Mouse (Mus musculus): ENCODE data around the gene Ano3. TPM values are rescaled to one million over a fixed set of nuclear protein-coding genes. Genes with fewer than 3 reads are reported as not detected.

Ano3 gene
- total and polyA plus RNA-seq, 3 experiments, result 0.02 to 0.14 (median 0.03) TPM

- Histone ChIP-seq H3K27me3 (ENCODE audit: control insufficient read depth, insufficient read depth, low read length) (no peaks in the 10 kb centered on the region), H3K79me2 (replicated peaks; ENCODE audit: control insufficient read depth, insufficient read depth, low read length) (no peaks in the 10 kb centered on the region), H3K9ac (ENCODE audit: low read depth, low read length) (no peak overlapping the region), H3K36me3 (ENCODE audit: control insufficient read depth, insufficient read depth, low read length) (no peaks in the 10 kb centered on the region), H3K4me3 (no peak overlapping the region), H3K4me1 (ENCODE audit: control insufficient read depth, insufficient read depth, low read length) (no peaks in the 10 kb centered on the region), H3K27ac (no peak overlapping the region)
- intact Hi-C loops (cut with DNase I), result no loop called here
- no peak for TF ChIP-seq EP300 (IDR thresholded peaks at IDR 0.05; ENCODE audit: insufficient read depth, low read depth, low read length)
- no peak for TF ChIP-seq CTCF (IDR thresholded peaks at IDR 0.05)
- TF ChIP-seq POLR2A (IDR thresholded peaks at IDR 0.05; ENCODE audit: insufficient read depth, low read depth, low read length), result no peak
- WGBS, result 36% methylated on average over 3 of the region's 3 CpGs
- no peak for DNase-seq
Observed at GRCm38 (mm10) chr2:110865584-110865983, 85.1 kb downstream of the Ano3 start.

GRCm38 (mm10) chr2:110863376-110863775 lies 87.3 kb downstream of the Ano3 start:
- TF ChIP-seq CTCF (IDR thresholded peaks at IDR 0.05) (no peak), POLR2A (IDR thresholded peaks at IDR 0.05; ENCODE audit: insufficient read depth, low read depth, low read length) (no peak), EP300 (IDR thresholded peaks at IDR 0.05; ENCODE audit: insufficient read depth, low read depth, low read length) (no peak)
- Histone ChIP-seq H3K27me3 (ENCODE audit: control insufficient read depth, insufficient read depth, low read length) (no peaks in the 10 kb centered on the region), H3K4me3 (no peak overlapping the region), H3K9ac (ENCODE audit: low read depth, low read length) (no peak overlapping the region), H3K36me3 (ENCODE audit: control insufficient read depth, insufficient read depth, low read length) (no peaks in the 10 kb centered on the region), H3K79me2 (replicated peaks; ENCODE audit: control insufficient read depth, insufficient read depth, low read length) (no peaks in the 10 kb centered on the region), H3K27ac (no peak overlapping the region), H3K4me1 (ENCODE audit: control insufficient read depth, insufficient read depth, low read length) (no peaks in the 10 kb centered on the region)
- DNase-seq, result peak in 1 of 2 experiments; percentile 6
- intact Hi-C loops (cut with DNase I), result no loop called here
- 52% methylated on average over 4 of the region's 4 CpGs for WGBS

DNA sequence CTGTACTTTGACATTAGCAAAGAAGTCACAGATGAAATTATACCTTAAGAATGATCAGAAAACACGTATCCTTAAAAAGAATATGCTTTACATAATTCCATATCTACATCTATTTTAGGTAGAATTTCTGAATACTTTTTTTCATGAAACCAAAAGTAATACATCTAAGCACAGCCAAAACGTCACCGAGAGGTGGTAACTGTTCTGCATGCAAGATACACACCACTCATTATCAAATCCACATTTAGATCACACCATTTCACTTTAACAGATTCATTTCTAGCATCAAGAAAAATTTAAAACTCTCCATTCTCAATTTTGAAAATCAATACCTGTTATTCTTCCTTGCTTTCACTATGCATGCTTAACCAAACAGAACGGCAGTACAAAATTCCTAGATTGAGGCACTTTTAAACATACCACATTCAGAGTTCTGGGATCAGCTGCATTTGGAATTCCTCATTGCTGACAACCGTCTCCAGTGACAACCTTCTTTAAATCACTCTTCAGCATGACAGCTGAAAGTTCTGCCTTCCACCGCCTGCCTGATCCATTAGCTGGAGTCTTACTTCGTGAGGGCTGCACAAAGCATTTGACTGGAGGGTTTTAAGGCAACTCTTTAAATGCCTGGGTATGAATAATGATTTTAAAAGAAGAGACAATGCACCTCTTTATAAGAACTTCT lies 111.0 kb downstream of the Ano3 start:
- no peak overlapping the region for H3K27ac ChIP-seq
- H3K36me3 ChIP-seq (ENCODE audit: control insufficient read depth, insufficient read depth, low read length), result no peaks in the 10 kb centered on the region
- no peak overlapping the region for H3K9ac ChIP-seq (ENCODE audit: low read depth, low read length)
- no peaks in the 10 kb centered on the region for H3K79me2 ChIP-seq (replicated peaks; ENCODE audit: control insufficient read depth, insufficient read depth, low read length)
- intact Hi-C loops (cut with DNase I), result no loop called here
- WGBS, result 56% methylated on average over 7 of the region's 7 CpGs
- H3K27me3 ChIP-seq (ENCODE audit: control insufficient read depth, insufficient read depth, low read length), result no peaks in the 10 kb centered on the region
- no peak for DNase-seq
- no peak overlapping the region for H3K4me3 ChIP-seq
- no peaks in the 10 kb centered on the region for H3K4me1 ChIP-seq (ENCODE audit: control insufficient read depth, insufficient read depth, low read length)
- TF ChIP-seq CTCF (IDR thresholded peaks at IDR 0.05) (no peak), POLR2A (IDR thresholded peaks at IDR 0.05; ENCODE audit: insufficient read depth, low read depth, low read length) (no peak), EP300 (IDR thresholded peaks at IDR 0.05; ENCODE audit: insufficient read depth, low read depth, low read length) (no peak)

GRCm38 (mm10) chr2:110816189-110816588 lies 134.5 kb downstream of the Ano3 start:
- TF ChIP-seq CTCF (IDR thresholded peaks at IDR 0.05) (no peak), POLR2A (IDR thresholded peaks at IDR 0.05; ENCODE audit: insufficient read depth, low read depth, low read length) (no peak), EP300 (IDR thresholded peaks at IDR 0.05; ENCODE audit: insufficient read depth, low read depth, low read length) (no peak)
- Histone ChIP-seq H3K27ac (no peak overlapping the region), H3K4me1 (ENCODE audit: control insufficient read depth, insufficient read depth, low read length) (no peaks in the 10 kb centered on the region), H3K9ac (ENCODE audit: low read depth, low read length) (no peak overlapping the region), H3K79me2 (replicated peaks; ENCODE audit: control insufficient read depth, insufficient read depth, low read length) (no peaks in the 10 kb centered on the region), H3K27me3 (ENCODE audit: control insufficient read depth, insufficient read depth, low read length) (no peaks in the 10 kb centered on the region), H3K4me3 (no peak overlapping the region), H3K36me3 (ENCODE audit: control insufficient read depth, insufficient read depth, low read length) (no peaks in the 10 kb centered on the region)
- no peak for DNase-seq
- intact Hi-C loops (cut with DNase I), result no loop called here

GRCm38 (mm10) chr2:110814964-110815363 lies 135.8 kb downstream of the Ano3 start:
- 74% methylated on average over 1 of the region's 1 CpGs for WGBS
- Histone ChIP-seq H3K36me3 (ENCODE audit: control insufficient read depth, insufficient read depth, low read length) (no peaks in the 10 kb centered on the region), H3K27ac (no peak overlapping the region), H3K4me1 (ENCODE audit: control insufficient read depth, insufficient read depth, low read length) (no peaks in the 10 kb centered on the region), H3K9ac (ENCODE audit: low read depth, low read length) (no peak overlapping the region), H3K79me2 (replicated peaks; ENCODE audit: control insufficient read depth, insufficient read depth, low read length) (no peaks in the 10 kb centered on the region), H3K27me3 (ENCODE audit: control insufficient read depth, insufficient read depth, low read length) (no peaks in the 10 kb centered on the region), H3K4me3 (no peak overlapping the region)
- TF ChIP-seq EP300 (IDR thresholded peaks at IDR 0.05; ENCODE audit: insufficient read depth, low read depth, low read length), result no peak
- no peak for TF ChIP-seq POLR2A (IDR thresholded peaks at IDR 0.05; ENCODE audit: insufficient read depth, low read depth, low read length)
- TF ChIP-seq CTCF (IDR thresholded peaks at IDR 0.05), result no peak
- DNase-seq, result no peak
- intact Hi-C loops (cut with DNase I), result no loop called here

GRCm38 (mm10) chr2:110806302-110807093 lies 144.2 kb downstream of the Ano3 start:
- H3K4me3 ChIP-seq, result no peak overlapping the region
- no peak overlapping the region for H3K27ac ChIP-seq
- H3K27me3 ChIP-seq (ENCODE audit: control insufficient read depth, insufficient read depth, low read length), result no peaks in the 10 kb centered on the region
- H3K36me3 ChIP-seq (ENCODE audit: control insufficient read depth, insufficient read depth, low read length), result no peaks in the 10 kb centered on the region
- WGBS, result 74% methylated on average over 5 of the region's 5 CpGs
- TF ChIP-seq CTCF (IDR thresholded peaks at IDR 0.05), result no peak
- TF ChIP-seq POLR2A (IDR thresholded peaks at IDR 0.05; ENCODE audit: insufficient read depth, low read depth, low read length), result no peak
- TF ChIP-seq EP300 (IDR thresholded peaks at IDR 0.05; ENCODE audit: insufficient read depth, low read depth, low read length), result no peak
- no peak overlapping the region for H3K9ac ChIP-seq (ENCODE audit: low read depth, low read length)
- H3K79me2 ChIP-seq (replicated peaks; ENCODE audit: control insufficient read depth, insufficient read depth, low read length), result no peaks in the 10 kb centered on the region
- H3K4me1 ChIP-seq (ENCODE audit: control insufficient read depth, insufficient read depth, low read length), result no peaks in the 10 kb centered on the region
- no peak for DNase-seq
- intact Hi-C loops (cut with DNase I), result no loop called here
